Mouse (Mus musculus): ENCODE data around the gene Chrdl2. TPM values are rescaled to one million over a fixed set of nuclear protein-coding genes. Genes with fewer than 3 reads are reported as not detected.
"Not testable (repeated sequence)": the region's sequence is repeated elsewhere in the genome, so short reads cannot be mapped to it uniquely, and the experiment has no call there.

Gene Chrdl2
- polyA plus RNA-seq, 1 experiment from 2014 or later: 0.25 TPM

- not testable (repeated sequence) for H3K4me3 ChIP-seq; H3K9ac ChIP-seq; ATAC-seq (ENCODE audit: low read depth); H3K4me1 ChIP-seq (replicated peaks); H3K9me3 ChIP-seq; H3K27me3 ChIP-seq; H3K4me2 ChIP-seq; H3K27ac ChIP-seq (replicated peaks); H3K36me3 ChIP-seq
- WGBS: 89% methylated on average over 2 of the region's 2 CpGs
Measured at GRCm38 (mm10) chr7:100052991-100053390, 47.0 kb downstream of the Chrdl2 start.

DNA sequence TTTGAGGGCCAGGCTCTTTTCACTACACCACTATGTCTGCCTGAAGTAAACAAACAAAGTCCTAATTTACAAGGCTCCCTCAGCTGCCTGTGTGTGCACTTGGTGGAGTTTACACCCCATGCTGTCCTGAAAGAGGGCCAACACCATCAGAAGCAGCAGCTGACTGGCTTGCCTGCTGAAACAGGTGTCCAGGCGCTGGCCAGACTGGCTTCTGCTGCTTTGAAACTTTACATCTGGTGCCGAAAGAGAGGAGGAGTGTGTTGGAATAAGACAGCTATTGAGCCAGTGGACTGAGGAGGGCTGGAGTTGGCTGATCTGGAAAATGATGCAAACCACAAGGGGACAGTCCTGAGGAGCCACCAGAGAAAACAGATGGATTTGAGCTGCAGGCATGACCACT lies 68.0 kb downstream of the Chrdl2 start:
- no peak overlapping the region for H3K4me2 ChIP-seq
- no peak overlapping the region for H3K27ac ChIP-seq (replicated peaks)
- H3K9me3 ChIP-seq: no peaks in the 10 kb centered on the region
- 77% methylated on average over 2 of the region's 2 CpGs for WGBS
- H3K4me3 ChIP-seq: no peak overlapping the region
- no peaks in the 10 kb centered on the region for H3K4me1 ChIP-seq (replicated peaks)
- H3K27me3 ChIP-seq: no peaks in the 10 kb centered on the region
- H3K36me3 ChIP-seq: peaks cover 9% of the 10 kb centered on the region; the same call in 1 of the 2 replicates
- no peak overlapping the region for H3K9ac ChIP-seq
- no peak for ATAC-seq (ENCODE audit: low read depth)

GRCm38 (mm10) chr7:100076296-100076695 lies 70.3 kb downstream of the Chrdl2 start:
- H3K4me3 ChIP-seq: no peak overlapping the region
- no peak overlapping the region for H3K27ac ChIP-seq (replicated peaks)
- no peak overlapping the region for H3K4me2 ChIP-seq
- H3K4me1 ChIP-seq (replicated peaks): no peaks in the 10 kb centered on the region
- H3K9ac ChIP-seq: no peak overlapping the region
- H3K36me3 ChIP-seq: peaks cover 17% of the 10 kb centered on the region
- H3K27me3 ChIP-seq: no peaks in the 10 kb centered on the region
- 94% methylated on average over 5 of the region's 5 CpGs for WGBS
- no peaks in the 10 kb centered on the region for H3K9me3 ChIP-seq
- ATAC-seq (ENCODE audit: low read depth): no peak

- 94% methylated on average over 4 of the region's 4 CpGs for WGBS
- no peaks in the 10 kb centered on the region for H3K27me3 ChIP-seq
- no peak overlapping the region for H3K27ac ChIP-seq (replicated peaks)
- no peak overlapping the region for H3K4me3 ChIP-seq
- peaks cover 25% of the 10 kb centered on the region for H3K36me3 ChIP-seq
- no peak overlapping the region for H3K9ac ChIP-seq
- H3K4me2 ChIP-seq: no peak overlapping the region
- no peaks in the 10 kb centered on the region for H3K4me1 ChIP-seq (replicated peaks)
- ATAC-seq (ENCODE audit: low read depth): no peak
- no peaks in the 10 kb centered on the region for H3K9me3 ChIP-seq
Measured at GRCm38 (mm10) chr7:100077071-100077470, 71.1 kb downstream of the Chrdl2 start.

DNA sequence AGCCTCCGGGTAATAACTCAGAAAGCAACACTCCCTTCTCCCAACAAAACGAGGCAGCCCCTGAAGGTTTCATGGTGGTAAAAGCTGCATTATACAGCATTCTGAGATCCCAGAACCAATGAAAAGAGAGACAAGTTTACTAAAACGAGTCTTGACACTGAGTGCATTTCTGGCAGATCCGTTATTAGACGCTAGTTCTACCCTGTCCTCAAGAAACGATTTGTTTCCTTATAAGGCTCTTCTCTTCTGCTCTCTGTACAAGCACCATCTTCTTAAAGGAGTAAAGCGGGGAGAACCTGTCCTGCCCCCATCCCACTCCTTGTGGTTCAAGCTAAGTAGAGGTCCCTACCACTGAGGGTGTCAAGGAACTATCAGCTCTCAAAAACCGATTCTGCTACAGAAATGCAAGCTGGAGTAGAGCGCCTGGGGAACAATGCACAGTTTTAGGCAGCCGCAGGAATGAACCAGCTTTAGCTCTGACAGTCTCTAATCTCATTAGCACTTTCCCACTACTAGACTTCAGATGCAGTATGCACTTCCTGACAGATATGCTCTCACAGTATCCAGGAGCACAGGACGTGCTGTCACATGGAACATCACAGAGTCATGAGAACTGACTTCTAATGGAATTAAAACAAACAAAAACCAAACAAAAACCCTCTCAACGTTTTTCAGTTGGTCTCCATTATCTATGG lies 74.3 kb downstream of the Chrdl2 start:
- Histone ChIP-seq H3K27ac (replicated peaks) (no peak overlapping the region), H3K4me2 (no peak overlapping the region), H3K27me3 (no peaks in the 10 kb centered on the region), H3K4me3 (no peak overlapping the region), H3K4me1 (replicated peaks) (no peaks in the 10 kb centered on the region), H3K36me3 (peaks cover 56% of the 10 kb centered on the region), H3K9ac (no peak overlapping the region), H3K9me3 (no peaks in the 10 kb centered on the region)
- no peak for ATAC-seq (ENCODE audit: low read depth)
- WGBS: 80% methylated on average over 12 of the region's 12 CpGs

GRCm38 (mm10) chr7:100082836-100083235 lies 76.9 kb downstream of the Chrdl2 start:
- H3K4me1 ChIP-seq (replicated peaks): no peaks in the 10 kb centered on the region
- WGBS: 94% methylated on average over 6 of the region's 6 CpGs
- no peak overlapping the region for H3K27ac ChIP-seq (replicated peaks)
- H3K4me3 ChIP-seq: no peak overlapping the region
- no peak overlapping the region for H3K9ac ChIP-seq
- no peaks in the 10 kb centered on the region for H3K9me3 ChIP-seq
- peaks cover 77% of the 10 kb centered on the region for H3K36me3 ChIP-seq
- no peak for ATAC-seq (ENCODE audit: low read depth)
- no peak overlapping the region for H3K4me2 ChIP-seq
- no peaks in the 10 kb centered on the region for H3K27me3 ChIP-seq

GRCm38 (mm10) chr7:100083812-100084211 lies 77.8 kb downstream of the Chrdl2 start:
- no peak overlapping the region for H3K27ac ChIP-seq (replicated peaks)
- no peaks in the 10 kb centered on the region for H3K4me1 ChIP-seq (replicated peaks)
- ATAC-seq (ENCODE audit: low read depth): no peak
- H3K4me3 ChIP-seq: no peak overlapping the region
- no peaks in the 10 kb centered on the region for H3K27me3 ChIP-seq
- no peaks in the 10 kb centered on the region for H3K9me3 ChIP-seq
- no peak overlapping the region for H3K4me2 ChIP-seq
- WGBS: 94% methylated on average over 6 of the region's 6 CpGs
- H3K36me3 ChIP-seq: peaks cover 80% of the 10 kb centered on the region
- H3K9ac ChIP-seq: no peak overlapping the region

Other genes starting within 250 kb of the Chrdl2 start
- not detected in 2 replicates for gene Olfr521, start 242.7 kb upstream of the Chrdl2 start, polyA plus RNA-seq (2015; fragmentation: Nextera tagmentation; extraction: Ambion mirVana)
- 1.5 and 1.6 TPM in 2 replicates for gene Neu3, start 177.8 kb upstream of the Chrdl2 start, polyA plus RNA-seq (2015; fragmentation: Nextera tagmentation; extraction: Ambion mirVana)
- 0.28 and 0.69 TPM in 2 replicates for gene Xrra1, start 147.1 kb upstream of the Chrdl2 start, polyA plus RNA-seq (2015; fragmentation: Nextera tagmentation; extraction: Ambion mirVana)
- gene Spcs2, start 142.7 kb upstream of the Chrdl2 start, polyA plus RNA-seq (2015; fragmentation: Nextera tagmentation; extraction: Ambion mirVana): 329 and 360 TPM in 2 replicates
- gene Rnf169, start 25.7 kb upstream of the Chrdl2 start, polyA plus RNA-seq (2015; fragmentation: Nextera tagmentation; extraction: Ambion mirVana): 4.5 and 4.8 TPM in 2 replicates
- 35.3 and 38.8 TPM in 2 replicates for gene Pold3, start 115.4 kb downstream of the Chrdl2 start, polyA plus RNA-seq (2015; fragmentation: Nextera tagmentation; extraction: Ambion mirVana)
- gene Lipt2, start 153.1 kb downstream of the Chrdl2 start, polyA plus RNA-seq (2015; fragmentation: Nextera tagmentation; extraction: Ambion mirVana): 16.9 and 19.5 TPM in 2 replicates
- gene Kcne3, start 170.3 kb downstream of the Chrdl2 start, polyA plus RNA-seq (2015; fragmentation: Nextera tagmentation; extraction: Ambion mirVana): 0.39 and 1.7 TPM in 2 replicates
- 19.7 and 20.5 TPM in 2 replicates for gene Pgm2l1, start 221.2 kb downstream of the Chrdl2 start, polyA plus RNA-seq (2015; fragmentation: Nextera tagmentation; extraction: Ambion mirVana)

All from neural tube, embryonic 13.5 days (tissue).